Mouse (Mus musculus): ENCODE results near the gene Lcmt1. TPM values are rescaled to one million over a fixed set of nuclear protein-coding genes. Genes with fewer than 3 reads are reported as not detected.

Gene Lcmt1
- total RNA-seq, 2 experiments from 2014 or later = 25.9 to 26.6 TPM

GRCm38 (mm10) chr7:123359101-123359500 is 10.5 kb upstream of the Lcmt1 start:
- no peak for DNase-seq (ENCODE audit: low spot score in 2 of 2)

GRCm38 (mm10) chr7:123360185-123360584 is 9.4 kb upstream of the Lcmt1 start:
- no peak for DNase-seq (ENCODE audit: low spot score in 2 of 2)

- DNase-seq (ENCODE audit: low spot score in 2 of 2) = no peak
Measured at GRCm38 (mm10) chr7:123361229-123361980, 8.2 kb upstream of the Lcmt1 start.

- DNase-seq (ENCODE audit: low spot score in 2 of 2) = no peak
Measured at GRCm38 (mm10) chr7:123362806-123363205, 6.8 kb upstream of the Lcmt1 start.

GRCm38 (mm10) chr7:123363971-123364370 is 5.6 kb upstream of the Lcmt1 start:
- no peak for DNase-seq (ENCODE audit: low spot score in 2 of 2)

GRCm38 (mm10) chr7:123365876-123366741 is 3.5 kb upstream of the Lcmt1 start:
- no peak for DNase-seq (ENCODE audit: low spot score in 2 of 2)

- no peak for DNase-seq (ENCODE audit: low spot score in 2 of 2)
Measured at GRCm38 (mm10) chr7:123366806-123367205, 2.8 kb upstream of the Lcmt1 start.

GRCm38 (mm10) chr7:123367218-123368150 is 2.1 kb upstream of the Lcmt1 start:
- no peak for DNase-seq (ENCODE audit: low spot score in 2 of 2)

- no peak for DNase-seq (ENCODE audit: low spot score in 2 of 2)
Measured at GRCm38 (mm10) chr7:123368187-123368586, 1.4 kb upstream of the Lcmt1 start.

GRCm38 (mm10) chr7:123368778-123369746 is 522 bp upstream of the Lcmt1 start:
- peak; percentile 62 to 63 for DNase-seq (ENCODE audit: low spot score in 2 of 2)

- DNase-seq (ENCODE audit: low spot score in 2 of 2) = no peak
Measured at GRCm38 (mm10) chr7:123370700-123371099, 1.1 kb downstream of the Lcmt1 start.

- DNase-seq (ENCODE audit: low spot score in 2 of 2) = no peak
Measured at GRCm38 (mm10) chr7:123371501-123371900, 1.9 kb downstream of the Lcmt1 start.

- DNase-seq (ENCODE audit: low spot score in 2 of 2) = peak; percentile 78 to 79
Measured at GRCm38 (mm10) chr7:123377443-123378400, 8.1 kb downstream of the Lcmt1 start.

- DNase-seq (ENCODE audit: low spot score in 2 of 2) = no peak
Measured at GRCm38 (mm10) chr7:123385693-123386407, 16.3 kb downstream of the Lcmt1 start.

- DNase-seq (ENCODE audit: low spot score in 2 of 2) = no peak
Measured at GRCm38 (mm10) chr7:123389686-123390280, 20.2 kb downstream of the Lcmt1 start.

- DNase-seq (ENCODE audit: low spot score in 2 of 2) = no peak
Measured at GRCm38 (mm10) chr7:123394271-123394670, 24.7 kb downstream of the Lcmt1 start.

GRCm38 (mm10) chr7:123396900-123397299 is 27.3 kb downstream of the Lcmt1 start:
- DNase-seq (ENCODE audit: low spot score in 2 of 2) = no peak

- no peak for DNase-seq (ENCODE audit: low spot score in 2 of 2)
Measured at GRCm38 (mm10) chr7:123397369-123397768, 27.8 kb downstream of the Lcmt1 start.
